Mouse (Mus musculus) olfactory bulb, adult 2 months (tissue): ENCODE measurements around the gene Cldn20.

Experiments used
- CTCF ChIP-seq: fragments of 200-500 bp; IDR thresholded peaks from 2 replicates; pipeline ENCODE4 v1.5.1; 2012; ENCODE audit warnings: low read depth, mild to moderate bottlenecking, low read length, moderate library complexity; ENCODE audit not compliant: insufficient read depth
- POLR2A ChIP-seq: fragments of 200-500 bp; IDR thresholded peaks from 2 replicates; pipeline ENCODE4 v1.6.1; 2012; ENCODE audit warnings: mild to moderate bottlenecking, low read depth, low read length, moderate library complexity; ENCODE audit not compliant: insufficient read depth

GRCm38 (mm10) chr17:3490216-3490895 is 42.0 kb upstream of the Cldn20 start:
- no peak for TF ChIP-seq CTCF
- TF ChIP-seq POLR2A = no peak
